Mouse (Mus musculus) forebrain, postnatal 0 days (tissue): Measurements from ENCODE around the gene Entpd8. TPM values are rescaled to one million over a fixed set of nuclear protein-coding genes. Genes with fewer than 3 reads are reported as not detected.
A peak's percentile ranks its signal among the peaks of the same experiment; 100 is the strongest.

ENCODE experiments used
- ATAC-seq: fragments of 200-750 bp; cut with Nextera tagmentation; 2 replicates; pipeline ENCODE4 v1.8.0; 2017; ENCODE audit warnings: mild to moderate bottlenecking, moderate library complexity
- DNase-seq: peaks from one replicate; pipeline ENCODE4 v3.0.0-alpha.2; 2015
- H3K27ac ChIP-seq: fragments of 300-500 bp; sonication (generic); 2 replicates; pipeline ENCODE4 v1.5.1; 2014; ENCODE audit warnings: low read depth, mild to moderate bottlenecking, antibody characterized with exemption, low read length, moderate library complexity, mixed read lengths
- H3K27me3 ChIP-seq: fragments of 300-500 bp; sonication (generic); 2 replicates; pipeline ENCODE4 v1.6.1; 2014; ENCODE audit warnings: mild to moderate bottlenecking, low read length, mixed read lengths; ENCODE audit not compliant: insufficient read depth
- H3K36me3 ChIP-seq: fragments of 300-500 bp; sonication (generic); 2 replicates; pipeline ENCODE4 v1.6.1; 2014; ENCODE audit warnings: mild to moderate bottlenecking, moderate library complexity; ENCODE audit not compliant: insufficient read depth
- H3K4me1 ChIP-seq: fragments of 300-500 bp; sonication (generic); 2 replicates; pipeline ENCODE4 v1.6.1; 2014; ENCODE audit warnings: antibody characterized with exemption; ENCODE audit not compliant: insufficient read depth
- H3K4me2 ChIP-seq: fragments of 300-500 bp; sonication (generic); 2 replicates; pipeline ENCODE4 v1.6.1; 2014; ENCODE audit warnings: low read depth, mild to moderate bottlenecking, moderate library complexity
- H3K4me3 ChIP-seq: fragments of 300-500 bp; sonication (generic); 2 replicates; pipeline ENCODE4 v1.5.1; 2014; ENCODE audit warnings: low read depth, low read length, mixed read lengths
- H3K9ac ChIP-seq: fragments of 300-500 bp; sonication (generic); 2 replicates; pipeline ENCODE4 v1.6.1; 2014; ENCODE audit warnings: mild to moderate bottlenecking
- H3K9me3 ChIP-seq: fragments of 300-500 bp; sonication (generic); 2 replicates; pipeline ENCODE4 v1.6.1; 2016; ENCODE audit warnings: low read length
- CTCF ChIP-seq: sonication (generic); IDR thresholded peaks from 2 replicates; pipeline ENCODE4 v1.5.1; 2016; ENCODE audit warnings: antibody characterized with exemption, control low read depth, low read depth
- WGBS: fragments of 180-500 bp; shearing (Covaris S2); extraction: QIAGEN DNeasy Blood & Tissue Kit; methylation state at CpG from one replicate; pipeline ENCODE4 v1.1.7; 2014; 5-methylcytosine and 5-hydroxymethylcytosine counted together
- polyA plus RNA-seq: library from polyadenylated mRNA; unstranded; fragments of >200 nt; fragmentation: Nextera tagmentation; extraction: Ambion mirVana; gene quantifications from 2 replicates; pipeline ENCODE4 v1.2.1, GENCODE M21; 2015
- total RNA-seq: library from RNA; depleted of rRNA; stranded (reverse); fragments of >200 nt; gene quantifications from 2 replicates; pipeline ENCODE4 v1.2.3, GENCODE M21; 2014

Entpd8 gene
- total and polyA plus RNA-seq, 2 experiments from 2014 or later = not detected

DNA sequence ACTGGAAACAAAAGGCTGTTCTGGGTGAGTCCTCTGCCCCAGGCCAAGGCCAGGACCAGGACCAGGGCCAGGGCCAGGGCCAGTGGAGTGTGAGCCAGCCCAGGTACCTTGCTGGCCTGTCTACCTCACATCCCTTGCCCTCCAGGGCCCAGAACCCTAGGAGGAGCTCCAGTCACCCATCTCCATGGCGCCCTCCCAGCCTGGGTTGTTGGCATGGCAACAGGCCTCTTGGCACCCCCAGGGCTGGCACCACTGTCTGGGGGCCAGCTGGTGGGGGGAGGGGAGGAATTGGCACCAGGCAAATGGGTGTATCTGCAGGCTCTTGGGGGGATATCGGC, 25.1 kb upstream of the Entpd8 start:
- peak; percentile 63 for ATAC-seq
- H3K4me2 ChIP-seq = peak overlapping the region; percentile 95
- H3K36me3 ChIP-seq = peaks cover 27% of the 10 kb centered on the region
- peak overlapping the region; percentile 89 for H3K9ac ChIP-seq
- peak overlapping the region; percentile 91 for H3K4me3 ChIP-seq
- 0 out of 2 replicates have a peak, but pooled peaks have one; percentile 20 for TF ChIP-seq CTCF
- 12% methylated on average over 2 of the region's 2 CpGs for WGBS
- DNase-seq = peak; percentile 85
- H3K27ac ChIP-seq = peak overlapping the region; percentile 67
- no peaks in the 10 kb centered on the region for H3K9me3 ChIP-seq
- no peaks in the 10 kb centered on the region for H3K27me3 ChIP-seq
- H3K4me1 ChIP-seq = peaks cover 13% of the 10 kb centered on the region; the same call in 1 of the 2 replicates

DNA sequence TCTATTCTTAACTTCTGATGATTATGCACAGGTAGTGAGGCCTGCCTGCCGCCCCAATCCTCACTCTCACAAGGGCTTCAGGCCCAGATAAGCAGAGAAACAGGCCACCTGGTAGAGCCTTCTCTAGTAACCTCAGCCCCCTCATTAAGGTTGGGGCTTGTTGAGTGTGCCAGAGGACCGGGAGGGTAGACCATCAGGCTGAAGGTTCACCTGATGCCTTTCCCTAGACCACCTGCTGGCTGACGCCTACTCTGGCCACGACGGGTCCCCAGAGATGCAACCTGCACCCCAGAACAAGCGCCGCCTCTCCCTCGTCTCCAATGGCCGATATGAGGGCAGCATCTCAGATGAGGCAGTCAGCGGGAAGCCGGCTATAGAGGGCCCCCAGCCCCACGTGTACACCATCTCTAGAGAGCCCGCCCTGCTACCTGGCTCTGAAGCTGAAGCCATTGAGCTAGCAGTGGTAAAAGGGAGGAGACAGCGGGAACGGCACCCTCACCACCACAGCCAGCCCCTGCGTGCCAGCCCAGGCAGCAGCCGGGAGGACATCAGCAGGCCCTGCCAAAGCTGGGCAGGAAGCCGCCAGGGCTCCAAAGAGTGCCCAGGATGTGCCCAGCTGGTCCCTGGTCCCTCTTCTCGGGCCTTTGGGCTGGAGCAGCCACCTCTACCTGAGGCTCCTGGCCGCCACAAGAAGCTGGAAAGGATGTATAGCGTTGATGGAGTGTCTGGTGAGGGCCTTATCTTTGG, 24.5 kb upstream of the Entpd8 start:
- Histone ChIP-seq H3K4me2 (peak overlapping the region; percentile 95), H3K36me3 (peaks cover 33% of the 10 kb centered on the region), H3K9me3 (no peaks in the 10 kb centered on the region), H3K27ac (peak overlapping the region; percentile 67), H3K9ac (peak overlapping the region; percentile 89), H3K4me1 (peaks cover 13% of the 10 kb centered on the region; the same call in 1 of the 2 replicates), H3K27me3 (no peaks in the 10 kb centered on the region), H3K4me3 (peak overlapping the region; percentile 91)
- ATAC-seq = no peak
- no peak for TF ChIP-seq CTCF
- no peak for DNase-seq
- 72% methylated on average over 21 of the region's 21 CpGs for WGBS

DNA sequence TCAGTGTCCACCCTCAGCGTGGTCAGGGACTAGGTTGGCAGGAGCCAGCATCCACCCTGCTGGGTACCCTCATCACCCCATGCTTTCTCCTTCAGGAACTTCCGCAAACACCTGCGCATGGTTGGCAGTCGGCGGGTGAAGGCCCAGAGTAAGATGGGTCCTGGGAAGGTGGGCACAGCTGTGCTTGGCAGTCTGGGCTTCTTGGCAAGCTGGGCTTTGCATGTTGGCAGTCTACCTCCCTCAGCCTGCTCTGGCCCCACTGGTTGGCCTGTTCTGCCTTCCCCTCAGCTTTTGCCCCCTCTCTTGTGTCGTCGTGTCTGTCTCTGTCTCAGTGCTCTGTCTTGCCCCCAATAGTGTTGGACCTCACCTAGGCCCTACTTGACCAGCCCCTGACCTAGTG, 21.2 kb upstream of the Entpd8 start:
- no peak overlapping the region for H3K27ac ChIP-seq
- WGBS = 88% methylated on average over 7 of the region's 7 CpGs
- H3K27me3 ChIP-seq = no peaks in the 10 kb centered on the region
- peaks cover 60% of the 10 kb centered on the region for H3K36me3 ChIP-seq
- peaks cover 13% of the 10 kb centered on the region; the same call in 1 of the 2 replicates for H3K4me1 ChIP-seq
- no peaks in the 10 kb centered on the region for H3K9me3 ChIP-seq
- H3K4me2 ChIP-seq = no peak overlapping the region
- TF ChIP-seq CTCF = no peak
- no peak overlapping the region for H3K4me3 ChIP-seq
- DNase-seq = no peak
- H3K9ac ChIP-seq = no peak overlapping the region
- no peak for ATAC-seq

DNA sequence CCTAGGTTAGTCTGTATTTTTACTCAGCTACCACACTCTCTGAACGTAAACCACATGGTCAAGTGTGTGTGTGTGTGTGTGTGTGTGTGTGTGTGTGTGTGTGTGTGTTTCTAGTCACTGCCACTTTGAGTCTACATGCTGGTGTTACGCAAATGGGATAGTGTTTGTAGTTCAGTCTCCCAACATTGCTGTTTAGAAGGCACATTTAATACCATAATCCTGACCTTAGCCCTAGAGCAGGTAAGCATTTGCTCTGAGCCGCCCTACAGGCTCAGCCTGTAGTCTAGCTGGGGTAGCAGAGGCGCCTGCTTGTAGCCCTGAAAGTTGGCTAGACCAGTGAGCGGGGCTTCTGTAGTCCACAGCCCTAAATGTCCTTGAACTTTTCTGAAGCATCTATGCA, 16.6 kb upstream of the Entpd8 start:
- Histone ChIP-seq H3K4me3 (no peak overlapping the region), H3K9me3 (no peaks in the 10 kb centered on the region), H3K27me3 (no peaks in the 10 kb centered on the region), H3K9ac (no peak overlapping the region), H3K27ac (no peak overlapping the region), H3K36me3 (peaks cover 47% of the 10 kb centered on the region), H3K4me2 (no peak overlapping the region), H3K4me1 (no peaks in the 10 kb centered on the region)
- WGBS = 94% methylated on average over 5 of the region's 5 CpGs
- DNase-seq (no peak), ATAC-seq (no peak)
- TF ChIP-seq CTCF = no peak

DNA sequence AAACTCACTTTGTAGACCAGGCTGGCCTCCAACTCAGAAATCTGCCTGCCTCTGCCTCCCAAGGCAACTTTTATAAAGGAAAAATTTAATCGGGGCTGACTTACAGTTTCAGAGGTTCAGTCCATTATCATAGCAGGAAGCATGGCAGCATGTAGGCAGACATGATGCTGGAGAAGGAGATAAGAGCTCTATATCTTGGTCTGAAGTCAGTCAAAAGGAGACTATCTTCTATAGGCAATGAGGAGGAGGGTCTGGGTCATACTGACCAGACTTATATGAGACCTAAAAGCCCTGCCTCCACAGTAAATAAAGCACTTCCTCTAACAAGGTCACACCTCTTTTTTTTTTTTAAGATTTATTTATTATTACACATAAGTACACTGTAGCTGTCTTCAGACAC, 15.8 kb upstream of the Entpd8 start:
- Histone ChIP-seq H3K27me3 (no peaks in the 10 kb centered on the region), H3K4me3 (no peak overlapping the region), H3K27ac (no peak overlapping the region), H3K36me3 (peaks cover 40% of the 10 kb centered on the region), H3K4me1 (no peaks in the 10 kb centered on the region), H3K9ac (no peak overlapping the region), H3K4me2 (no peak overlapping the region), H3K9me3 (no peaks in the 10 kb centered on the region)
- TF ChIP-seq CTCF = no peak
- ATAC-seq (no peak), DNase-seq (no peak)
- 93% methylated on average over 1 of the region's 1 CpGs for WGBS

DNA sequence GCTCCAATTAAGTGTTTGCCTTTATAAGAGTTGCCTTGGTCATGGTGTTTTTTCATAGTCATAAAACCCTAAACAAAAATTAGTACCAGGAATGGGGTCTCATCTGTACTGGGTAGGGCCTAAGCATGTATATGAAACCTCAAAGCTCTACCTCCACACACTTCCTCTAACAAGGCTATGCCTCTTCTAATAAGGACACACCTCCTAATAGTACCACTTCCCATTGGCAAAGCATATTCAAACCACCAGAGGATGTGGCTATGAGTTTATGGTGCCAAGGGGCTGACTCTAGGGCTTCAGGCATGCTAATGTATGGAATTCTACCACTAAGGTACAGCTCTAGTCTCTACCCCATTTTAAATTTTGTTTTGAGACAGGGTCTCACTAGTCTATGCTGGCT, 14.6 kb upstream of the Entpd8 start:
- no peak for TF ChIP-seq CTCF
- no peak overlapping the region for H3K4me2 ChIP-seq
- ATAC-seq = no peak

DNA sequence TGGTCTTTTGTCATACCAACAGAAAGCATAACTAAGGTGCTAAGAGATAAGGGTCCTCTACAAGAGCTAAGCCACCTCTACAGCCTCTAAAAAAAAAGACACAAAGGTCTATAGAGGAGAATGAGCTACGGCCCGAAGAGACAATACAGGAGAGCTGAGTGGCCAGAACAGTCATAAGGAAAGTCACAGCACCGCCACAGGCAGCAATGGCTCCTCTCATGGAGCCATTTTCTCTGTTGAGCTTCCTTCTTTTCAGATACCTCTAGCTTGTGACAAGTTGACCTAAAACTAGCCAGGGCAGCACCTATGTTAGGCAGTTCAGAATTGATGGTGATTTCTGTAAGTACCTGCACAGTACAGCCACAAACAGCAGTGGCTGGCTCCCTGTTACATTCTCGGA, 13.6 kb upstream of the Entpd8 start:
- WGBS = 82% methylated on average over 4 of the region's 4 CpGs

More for the DNA sequence above, 14.6 kb upstream of the Entpd8 start:
- Histone ChIP-seq H3K9me3 (no peaks in the 10 kb centered on the region), H3K4me1 (no peaks in the 10 kb centered on the region), H3K27me3 (no peaks in the 10 kb centered on the region), H3K36me3 (peaks cover 28% of the 10 kb centered on the region), H3K27ac (no peak overlapping the region), H3K9ac (no peak overlapping the region), H3K4me3 (no peak overlapping the region)
- DNase-seq = no peak

More for the DNA sequence above, 13.6 kb upstream of the Entpd8 start:
- H3K9ac ChIP-seq = no peak overlapping the region
- ATAC-seq (no peak), DNase-seq (no peak)
- no peak for TF ChIP-seq CTCF
- no peaks in the 10 kb centered on the region for H3K4me1 ChIP-seq
- no peak overlapping the region for H3K27ac ChIP-seq
- no peaks in the 10 kb centered on the region for H3K9me3 ChIP-seq
- no peak overlapping the region for H3K4me2 ChIP-seq
- H3K4me3 ChIP-seq = no peak overlapping the region
- H3K36me3 ChIP-seq = peaks cover 17% of the 10 kb centered on the region
- no peaks in the 10 kb centered on the region for H3K27me3 ChIP-seq
